Mouse (Mus musculus): ENCODE measurements around the gene Olfr697. TPM values are rescaled to one million over a fixed set of nuclear protein-coding genes. Genes with fewer than 3 reads are reported as not detected.

Olfr697 gene
- polyA plus RNA-seq, 1 experiment = not detected

- Histone ChIP-seq H3K27ac (ENCODE audit: insufficient read depth, low read depth, low read length) (no peak overlapping the region), H3K4me3 (ENCODE audit: insufficient read depth, low read length) (no peak overlapping the region), H3K4me1 (ENCODE audit: control insufficient read depth, insufficient read depth, low read length) (peaks cover 3% of the 10 kb centered on the region; the same call in 1 of the 2 replicates)
- no peak for TF ChIP-seq POLR2A (IDR thresholded peaks at IDR 0.05; ENCODE audit: borderline replicate concordance, low read depth, low read length)
- no peak for TF ChIP-seq CTCF (IDR thresholded peaks at IDR 0.05; ENCODE audit: low read depth, low read length)
These were observed 45.4 kb downstream of the Olfr697 start for GRCm38 (mm10) chr7:106696891-106697290.

DNA sequence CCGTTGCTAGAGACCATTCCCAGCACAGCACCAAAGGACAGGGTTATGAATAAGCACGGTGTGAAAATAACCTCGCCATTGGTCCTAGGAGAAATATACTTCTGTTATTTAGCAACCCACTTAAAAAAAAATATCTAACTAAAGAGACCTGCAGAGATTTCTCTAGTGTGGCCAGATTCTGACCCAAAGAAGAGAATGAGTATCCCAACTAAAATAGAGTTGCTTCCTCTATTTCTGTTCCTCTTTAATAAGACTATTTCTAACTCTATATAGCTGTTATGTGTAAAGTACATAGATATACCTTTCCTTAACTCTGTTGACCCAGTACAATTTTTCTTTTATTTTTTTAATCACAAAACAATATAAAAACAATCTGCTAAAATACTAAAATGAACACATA, 49.3 kb downstream of the Olfr697 start:
- TF ChIP-seq POLR2A (IDR thresholded peaks at IDR 0.05; ENCODE audit: borderline replicate concordance, low read depth, low read length) = no peak
- no peak for TF ChIP-seq CTCF (IDR thresholded peaks at IDR 0.05; ENCODE audit: low read depth, low read length)
- Histone ChIP-seq H3K27ac (ENCODE audit: insufficient read depth, low read depth, low read length) (no peak overlapping the region), H3K4me3 (ENCODE audit: insufficient read depth, low read length) (no peak overlapping the region), H3K4me1 (ENCODE audit: control insufficient read depth, insufficient read depth, low read length) (peaks cover 3% of the 10 kb centered on the region; the same call in 1 of the 2 replicates)

- no peak within 1 kb of the TSS for H3K27ac ChIP-seq (ENCODE audit: insufficient read depth, low read depth, low read length)
- no peak within 1 kb of the TSS for H3K4me3 ChIP-seq (ENCODE audit: insufficient read depth, low read length)
- no peak for TF ChIP-seq CTCF (IDR thresholded peaks at IDR 0.05; ENCODE audit: low read depth, low read length)
- no peak for TF ChIP-seq POLR2A (IDR thresholded peaks at IDR 0.05; ENCODE audit: borderline replicate concordance, low read depth, low read length)
- peaks cover 3% of the 10 kb centered on the region; the same call in 1 of the 2 replicates for H3K4me1 ChIP-seq (ENCODE audit: control insufficient read depth, insufficient read depth, low read length)
These were observed 50.5 kb downstream of the Olfr697 start, which contains the start of gene Olfr694 for GRCm38 (mm10) chr7:106691714-106692113. Olfr694 (minus strand) TSS chr7:106691814.

Other genes with a start within 250 kb of the Olfr697 start
- not detected in 2 replicates for gene Olfr693, start 61.9 kb downstream of the Olfr697 start, polyA plus RNA-seq (2012; ENCODE audit: insufficient read depth, insufficient read length, missing spikeins)
- gene Olfr694, start 50.6 kb downstream of the Olfr697 start, polyA plus RNA-seq (2012; ENCODE audit: insufficient read depth, insufficient read length, missing spikeins) = not detected in 2 replicates
- gene Olfr695, start 26.0 kb downstream of the Olfr697 start, polyA plus RNA-seq (2012; ENCODE audit: insufficient read depth, insufficient read length, missing spikeins) = not detected in 2 replicates
- not detected in 2 replicates for gene Olfr698, start 13.0 kb upstream of the Olfr697 start, polyA plus RNA-seq (2012; ENCODE audit: insufficient read depth, insufficient read length, missing spikeins)
- gene Olfr699, start 50.8 kb upstream of the Olfr697 start, polyA plus RNA-seq (2012; ENCODE audit: insufficient read depth, insufficient read length, missing spikeins) = not detected in 2 replicates
- not detected in 2 replicates for gene Olfr700, start 66.4 kb upstream of the Olfr697 start, polyA plus RNA-seq (2012; ENCODE audit: insufficient read depth, insufficient read length, missing spikeins)
- gene Olfr701, start 71.7 kb upstream of the Olfr697 start, polyA plus RNA-seq (2012; ENCODE audit: insufficient read depth, insufficient read length, missing spikeins) = not detected in 2 replicates
- gene Olfr702, start 91.5 kb upstream of the Olfr697 start, polyA plus RNA-seq (2012; ENCODE audit: insufficient read depth, insufficient read length, missing spikeins) = not detected in 2 replicates
- not detected in 2 replicates for gene Olfr703, start 100.9 kb upstream of the Olfr697 start, polyA plus RNA-seq (2012; ENCODE audit: insufficient read depth, insufficient read length, missing spikeins)
- not detected in 2 replicates for gene Olfr704, start 120.7 kb upstream of the Olfr697 start, polyA plus RNA-seq (2012; ENCODE audit: insufficient read depth, insufficient read length, missing spikeins)
- gene Olfr705, start 134.4 kb upstream of the Olfr697 start, polyA plus RNA-seq (2012; ENCODE audit: insufficient read depth, insufficient read length, missing spikeins) = not detected in 2 replicates
- gene Olfr706, start 145.7 kb upstream of the Olfr697 start, polyA plus RNA-seq (2012; ENCODE audit: insufficient read depth, insufficient read length, missing spikeins) = not detected in 2 replicates
- not detected in 2 replicates for gene Olfr707, start 158.8 kb upstream of the Olfr697 start, polyA plus RNA-seq (2012; ENCODE audit: insufficient read depth, insufficient read length, missing spikeins)
- not detected in 2 replicates for gene Olfr1532-ps1, start 165.6 kb upstream of the Olfr697 start, polyA plus RNA-seq (2012; ENCODE audit: insufficient read depth, insufficient read length, missing spikeins)
- gene Olfr709-ps1, start 189.8 kb upstream of the Olfr697 start, polyA plus RNA-seq (2012; ENCODE audit: insufficient read depth, insufficient read length, missing spikeins) = 0.23 TPM in 1 of 2 replicates, not detected in the other
- gene Olfr710, start 205.9 kb upstream of the Olfr697 start, polyA plus RNA-seq (2012; ENCODE audit: insufficient read depth, insufficient read length, missing spikeins) = not detected in 2 replicates
- gene Olfr6, start 221.5 kb upstream of the Olfr697 start, polyA plus RNA-seq (2012; ENCODE audit: insufficient read depth, insufficient read length, missing spikeins) = not detected in 2 replicates
- not detected in 2 replicates for gene Olfr711, start 233.0 kb upstream of the Olfr697 start, polyA plus RNA-seq (2012; ENCODE audit: insufficient read depth, insufficient read length, missing spikeins)

Data from bone marrow macrophage, adult 2 months (primary cell).